Mouse (Mus musculus) liver, postnatal 0 days (tissue): ENCODE results near the gene Srp68.

Experiments used
- CTCF ChIP-seq: sonication (generic); IDR thresholded peaks from 2 replicates; pipeline ENCODE4 v1.5.1; 2016; ENCODE audit warnings: antibody characterized with exemption, low read depth
- EP300 ChIP-seq: IDR thresholded peaks from 2 replicates; pipeline ENCODE4 v1.6.1; 2016; ENCODE audit warnings: antibody characterized with exemption, low read depth, mild to moderate bottlenecking

DNA sequence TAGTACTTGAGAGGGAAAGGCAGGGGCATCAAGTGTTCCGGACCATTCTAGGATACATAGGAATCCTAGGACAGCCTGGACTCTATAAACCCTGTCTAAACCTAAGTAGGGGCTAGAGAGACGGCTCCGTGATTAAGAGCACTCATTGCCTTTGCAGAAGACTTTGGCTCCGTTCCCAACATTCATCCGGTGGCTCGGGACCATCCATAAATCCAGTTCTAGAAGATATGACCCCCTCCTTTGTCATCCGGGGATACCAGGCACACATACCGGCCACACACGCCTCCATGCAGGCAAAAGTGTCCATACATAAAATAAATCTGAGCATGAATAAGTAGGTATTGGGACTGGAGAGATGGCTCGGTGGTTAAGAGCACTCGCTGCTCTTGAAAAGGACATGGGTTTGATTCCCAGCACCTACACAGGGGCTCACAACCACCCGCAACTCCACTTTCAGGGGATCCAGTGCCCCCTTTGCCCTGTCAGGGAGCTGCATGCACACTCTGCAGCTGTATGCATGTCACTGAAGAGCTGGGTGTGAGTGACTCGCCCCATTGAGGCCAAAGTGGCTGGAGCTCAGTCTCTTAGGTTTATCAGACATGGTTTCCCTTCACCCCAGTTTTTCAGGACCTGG is 60.0 kb downstream of the Srp68 start:
- no peak for TF ChIP-seq CTCF
- TF ChIP-seq EP300: no peak
